20 mouse cellular contexts compared by ENCODE assay signal in genomic region chr2:126069740-126070139, GRCm38 (mm10). TPM values are rescaled to one million over a fixed set of nuclear protein-coding genes. Genes with fewer than 3 reads are reported as not detected.
DNase-seq lines count a peak whose midpoint lies in the region; TF ChIP-seq lines count a peak whose summit lies in the region.
"Had no signal": no experiment of that assay in that cellular context is flagged by ENCODE, and none has a peak within 500 bp of the region (broad histone marks: within the 10 kb centered on the region; RNA-seq: fewer than 3 reads in every experiment).

No protein-coding gene starts in this region.

- TF ChIP-seq POLR2A in CH12.LX (IDR thresholded peaks at IDR 0.05; ENCODE audit: low read depth, low read length): no peak

- no peak for TF ChIP-seq RAD21 in CH12.LX (IDR thresholded peaks at IDR 0.05; ENCODE audit: low read depth, low read length)

- peak; percentile 70 for DNase-seq in A20 (ENCODE audit: low read depth, low spot score)
- peak; percentile 58 for DNase-seq in CH12.LX (ENCODE audit: extremely low read depth)
- DNase-seq in cerebellum, postnatal 10 days: no peak
- DNase-seq in embryonic facial prominence, embryonic 10.5 days (ENCODE audit: low spot score): no peak
- DNase-seq: adrenal gland, adult 2 months; adrenal gland, adult 8-10 months; adrenal gland, postnatal 10 days; adrenal gland, postnatal 14 days; adrenal gland, postnatal 25 days; adrenal gland, postnatal 36 days; B cell, adult 2 months; cerebellum, adult 11 months; cerebellum, adult 11-12 months; cerebellum, adult 18-20 months; cerebellum, adult 2 months; cerebellum, adult 8-10 months had no signal

- no peak overlapping the region for H3K4me3 ChIP-seq in CH12.LX (replicated peaks in 1 of 3; ENCODE audit: low read depth in 2 of 3, low read length in 2 of 3, poor library complexity in 1 of 3)
- no peak overlapping the region for H3K4me3 ChIP-seq in embryonic facial prominence, embryonic 10.5 days

- in situ Hi-C loops in CH12.LX (cut with MboI; ENCODE audit: low pct_ligation_motif_present, low pct_unique_long_range_greater_than_20kb, low sequenced_read_pairs): no loop called here

- peaks cover 3 to 30% of the 10 kb centered on the region in 2 experiments; a peak in 3 of 4 replicates for H3K4me1 ChIP-seq in CH12.LX (ENCODE audit: control insufficient read depth in 1 of 2, insufficient read depth in 2 of 2)
- H3K4me1 ChIP-seq in embryonic facial prominence, embryonic 10.5 days: peaks cover 9% of the 10 kb centered on the region; the same call in 1 of the 2 replicates

- no peaks in the 10 kb centered on the region for H3K9me3 ChIP-seq in CH12.LX (replicated peaks; ENCODE audit: low read length)
- no peaks in the 10 kb centered on the region for H3K9me3 ChIP-seq in embryonic facial prominence, embryonic 10.5 days
- H3K9me3 ChIP-seq: G1E had no signal

- WGBS in embryonic facial prominence, embryonic 10.5 days: 84% methylated on average over 1 of the region's 1 CpGs

- H3K79me2 ChIP-seq in CH12.LX (replicated peaks; ENCODE audit: control insufficient read depth, extremely low read depth, insufficient read depth, poor library complexity, severe bottlenecking): no peaks in the 10 kb centered on the region

- H3K4me2 ChIP-seq in CH12.LX (ENCODE audit: insufficient read depth, low read depth, poor library complexity, severe bottlenecking): peak overlapping the region; percentile 44; the same call in 1 of the 2 replicates

- dilution Hi-C loops in CH12.LX (cut with MboI; ENCODE audit: extremely low pct_ligation_motif_present, extremely low pct_unique_long_range_greater_than_20kb, low sequenced_read_pairs): no loop called here

- peak; percentile 57 for TF ChIP-seq EP300 in CH12.LX (IDR thresholded peaks at IDR 0.05; ENCODE audit: low read length)

- TF ChIP-seq CTCF in CH12.LX (conservative IDR thresholded peaks at IDR 0.05 in 1 of 2, IDR thresholded peaks at IDR 0.05 in 1 of 2; ENCODE audit: low read depth in 2 of 2, low read length in 2 of 2): no peak

- H3K27me3 ChIP-seq in CH12.LX (replicated peaks): no peaks in the 10 kb centered on the region
- no peaks in the 10 kb centered on the region for H3K27me3 ChIP-seq in embryonic facial prominence, embryonic 10.5 days (replicated peaks; ENCODE audit: low read depth, poor library complexity, severe bottlenecking)
- H3K27me3 ChIP-seq: Patski had no signal

- no peak overlapping the region for H3K27ac ChIP-seq in CH12.LX (ENCODE audit: insufficient read depth, low read depth)
- H3K27ac ChIP-seq in embryonic facial prominence, embryonic 10.5 days (replicated peaks): no peak overlapping the region

- no peaks in the 10 kb centered on the region for H3K36me3 ChIP-seq in CH12.LX (replicated peaks in 1 of 2; ENCODE audit: control insufficient read depth in 1 of 2, insufficient read depth in 1 of 2, low read length in 1 of 2)
- no peaks in the 10 kb centered on the region for H3K36me3 ChIP-seq in embryonic facial prominence, embryonic 10.5 days (replicated peaks)
- H3K36me3 ChIP-seq: G1E had no signal

- H3K9ac ChIP-seq in CH12.LX (ENCODE audit: insufficient read depth, low read depth): no peak overlapping the region

TF ChIP-seq in CH12.LX, 34 proteins besides CTCF, POLR2A, EP300 and RAD21:
- 0 out of 2 replicates have a peak, but pooled peaks have one; percentile 21 for TF ChIP-seq JUND (conservative IDR thresholded peaks at IDR 0.05; ENCODE audit: low read depth, low read length)
- TF ChIP-seq MAX (IDR thresholded peaks at IDR 0.05; ENCODE audit: low read length): no peak
- peak; percentile 63; the same call in 1 of the 2 replicates for TF ChIP-seq IRF4 (IDR thresholded peaks at IDR 0.05; ENCODE audit: low read depth, low read length)
- no peak for TF ChIP-seq USF1 (IDR thresholded peaks at IDR 0.05; ENCODE audit: low read depth, low read length)
- no peak for TF ChIP-seq SIN3A (IDR thresholded peaks at IDR 0.05; ENCODE audit: low read length)
- no peak for TF ChIP-seq MAZ (IDR thresholded peaks at IDR 0.05; ENCODE audit: low read depth, low read length)
- TF ChIP-seq UBTF (IDR thresholded peaks at IDR 0.05; ENCODE audit: low read depth, low read length): no peak
- peak; percentile 49; the same call in 1 of the 2 replicates for TF ChIP-seq TCF12 (IDR thresholded peaks at IDR 0.05; ENCODE audit: low read depth, low read length)
- TF ChIP-seq ETS1 (conservative IDR thresholded peaks at IDR 0.05; ENCODE audit: low read depth, low read length): peak; percentile 37; the same call in 1 of the 2 replicates
- TF ChIP-seq SMC3 (IDR thresholded peaks at IDR 0.05; ENCODE audit: low read depth, low read length): no peak
- peak; percentile 84 for TF ChIP-seq ZNF384 (IDR thresholded peaks at IDR 0.05; ENCODE audit: low read depth, low read length)
- no peak for TF ChIP-seq CHD1 (IDR thresholded peaks at IDR 0.05; ENCODE audit: low read depth, low read length)
- TF ChIP-seq HCFC1 (IDR thresholded peaks at IDR 0.05; ENCODE audit: low read depth, low read length): no peak
- no peak for TF ChIP-seq KAT2A (IDR thresholded peaks at IDR 0.05; ENCODE audit: insufficient replicate concordance, low read length)
- peak; percentile 87 for TF ChIP-seq BHLHE40 (IDR thresholded peaks at IDR 0.05; ENCODE audit: low read depth, low read length)
- no peak for TF ChIP-seq POLR2AphosphoS2 (IDR thresholded peaks at IDR 0.05; ENCODE audit: low read depth, low read length)
- TF ChIP-seq MXI1 (IDR thresholded peaks at IDR 0.05; ENCODE audit: low read depth, low read length): no peak
- 0 out of 2 replicates have a peak, but pooled peaks have one; percentile 23 for TF ChIP-seq MYC (IDR thresholded peaks at IDR 0.05; ENCODE audit: low read depth, low read length)
- no peak for TF ChIP-seq NRF1 (IDR thresholded peaks at IDR 0.05; ENCODE audit: low read depth, low read length)
- TF ChIP-seq MAFK (IDR thresholded peaks at IDR 0.05; ENCODE audit: insufficient replicate concordance, low read length): 0 out of 2 replicates have a peak, but pooled peaks have one; percentile 49
- TF ChIP-seq CHD2 (IDR thresholded peaks at IDR 0.05; ENCODE audit: low read length): no peak
- no peak for TF ChIP-seq ZC3H11A (IDR thresholded peaks at IDR 0.05; ENCODE audit: low read depth, low read length)
- peak; percentile 52; the same call in 1 of the 2 replicates for TF ChIP-seq MEF2A (IDR thresholded peaks at IDR 0.05; ENCODE audit: borderline replicate concordance, low read depth, low read length)
- TF ChIP-seq JUN (IDR thresholded peaks at IDR 0.05; ENCODE audit: insufficient read depth, low read depth, low read length): no peak
- no peak for TF ChIP-seq PAX5 (IDR thresholded peaks at IDR 0.05; ENCODE audit: low read length)
- no peak for TF ChIP-seq E2F4 (IDR thresholded peaks at IDR 0.05; ENCODE audit: insufficient replicate concordance, low read depth, low read length)
- no peak for TF ChIP-seq NELFE (IDR thresholded peaks at IDR 0.05; ENCODE audit: low read depth, low read length)
- TF ChIP-seq RCOR1 (conservative IDR thresholded peaks at IDR 0.05; ENCODE audit: low read depth, low read length): no peak

RNA-seq across cellular contexts. Expression of gene Fgf7, which starts 35.3 kb away (rescaled TPM):
- total RNA-seq in CH12.LX (2012; rRNA removed) (not detected in 2 replicates), CH12.LX (2014; rRNA removed) (not detected in 2 replicates)
- polyA plus RNA-seq in CH12.LX (2012; ENCODE audit: insufficient read length, low read depth): not detected in 2 replicates
- 0.52 and 0.79 TPM in 2 replicates for polyA plus RNA-seq in embryonic facial prominence, embryonic 10.5 days (2016; fragmentation: Nextera tagmentation; extraction: Ambion mirVana)
- total RNA-seq: MEL had no signal
- polyA plus RNA-seq: CD4-positive, CD25-positive, alpha-beta regulatory T cell, adult 4 months; G1E had no signal

Comparison
In these comparisons a context has a peak if more than half of its experiments do, and no peak if none do; other contexts are left out.
1. DNase-seq: peak in A20 (single experiment) and CH12.LX (single experiment); none in cerebellum, postnatal 10 days (0 of 2) and embryonic facial prominence, embryonic 10.5 days (single experiment).